Mouse (Mus musculus) urinary bladder, postnatal 25 days (tissue): ENCODE measurements around the gene Gm49333.

Experiments
- DNase-seq: peaks from one replicate; pipeline ENCODE4 v3.0.0; 2022; ENCODE audit warnings: low spot score

The Gm49333 gene

DNA sequence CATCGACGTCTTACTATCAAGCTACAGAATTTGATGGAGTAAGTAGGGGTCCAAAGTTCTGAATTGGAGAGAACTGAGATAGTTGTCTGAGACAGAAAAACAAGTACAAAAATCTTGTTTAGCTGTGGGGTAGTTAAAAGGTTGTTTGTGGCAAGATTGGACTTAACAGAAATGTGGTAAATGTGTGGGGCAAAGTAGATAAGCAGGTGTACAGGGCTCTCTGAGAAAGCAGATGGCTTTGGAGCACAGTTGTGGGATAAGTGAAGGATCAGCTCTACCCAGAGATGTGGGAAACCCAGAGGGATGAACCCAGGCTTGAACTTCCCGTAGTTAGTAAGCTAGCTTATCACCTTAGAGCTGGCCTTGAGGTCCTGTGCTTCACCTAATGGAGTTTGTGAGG lies 79.4 kb downstream of the Gm49333 start:
- DNase-seq = no peak

DNA sequence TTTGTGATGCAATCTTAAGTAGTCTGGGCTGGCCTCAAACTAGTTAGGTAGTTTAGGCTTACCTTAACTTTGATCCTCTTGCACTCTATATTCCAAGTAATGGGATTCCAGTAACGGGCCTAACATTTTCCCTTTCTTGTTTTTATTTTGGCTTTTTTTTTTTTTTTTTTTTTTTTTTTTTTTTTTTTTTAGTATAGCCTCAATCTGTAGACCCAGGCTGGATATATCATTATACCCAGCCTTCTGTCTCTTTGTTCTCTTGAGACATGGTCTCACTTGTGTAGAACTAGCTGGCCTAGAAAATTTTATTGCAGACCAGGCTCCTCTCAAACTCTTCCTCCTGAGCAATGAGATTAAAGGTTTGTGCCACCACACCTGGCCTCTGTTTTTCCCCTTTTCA lies 80.2 kb downstream of the Gm49333 start:
- no peak for DNase-seq

DNA sequence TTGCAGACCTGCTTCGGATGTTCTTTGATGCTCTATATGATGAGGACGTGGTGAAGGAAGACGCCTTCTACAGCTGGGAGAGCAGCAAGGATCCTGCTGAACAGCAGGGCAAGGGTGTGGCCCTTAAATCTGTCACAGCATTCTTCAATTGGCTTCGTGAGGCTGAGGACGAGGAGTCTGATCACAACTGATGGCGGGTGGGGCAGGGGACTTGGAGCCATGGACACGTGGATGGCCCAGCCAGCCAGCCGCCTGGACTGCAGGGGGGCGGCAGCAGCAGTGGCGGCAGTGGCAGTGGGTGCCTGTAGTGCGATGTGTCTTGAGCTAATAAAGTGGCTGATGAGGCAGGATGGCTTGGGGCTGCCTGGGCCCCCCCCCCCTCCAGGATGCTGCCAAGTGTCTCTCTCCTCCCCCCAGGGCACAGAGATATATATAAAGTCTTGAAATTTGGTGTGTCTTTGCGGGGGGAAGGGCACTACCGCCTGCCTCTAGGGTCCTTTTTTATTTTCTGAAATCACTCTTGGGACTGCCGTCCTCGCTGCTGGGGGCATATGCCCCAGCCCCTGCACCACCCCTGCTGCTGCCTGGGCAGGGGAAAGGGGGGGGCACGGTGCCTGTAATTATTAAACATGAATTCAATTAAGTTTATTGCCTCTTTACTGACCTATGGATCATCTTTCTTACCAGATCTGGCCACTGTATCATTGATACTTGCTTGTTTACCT lies 81.0 kb downstream of the Gm49333 start:
- no peak for DNase-seq

GRCm38 (mm10) chr16:20693111-20693701 lies 81.8 kb downstream of the Gm49333 start, which contains the start of gene Fam131a:
Gene Fam131a (plus strand): TSS chr16:20693241.
- peak; percentile 76 for DNase-seq

DNA sequence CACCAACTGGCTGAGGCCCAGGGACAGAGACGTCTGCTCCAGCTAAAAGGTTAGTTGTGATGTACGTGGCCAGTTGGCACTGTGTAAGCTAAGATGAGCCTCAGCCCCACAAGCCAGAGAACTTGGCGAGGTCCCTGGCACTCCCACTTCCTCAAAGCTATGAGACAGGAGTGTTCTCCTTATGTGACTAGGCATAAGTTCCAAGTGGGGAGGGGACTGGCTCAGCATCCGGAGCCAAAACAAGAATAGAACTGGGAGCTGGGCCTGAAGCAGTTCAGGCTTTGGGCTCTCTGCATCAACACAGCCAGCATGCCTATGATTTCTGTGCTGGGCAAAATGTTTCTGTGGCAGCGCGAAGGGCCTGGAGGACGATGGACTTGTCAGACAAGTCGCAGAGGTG lies 83.4 kb downstream of the Gm49333 start:
- no peak for DNase-seq
